Mouse (Mus musculus) large intestine, adult 2 months (tissue): Measurements from ENCODE around the gene Trp73. TPM values are rescaled to one million over a fixed set of nuclear protein-coding genes. Genes with fewer than 3 reads are reported as not detected.
A peak's percentile ranks its signal among the peaks of the same experiment; 100 is the strongest.

Source experiments
- DNase-seq: peaks from one replicate; pipeline ENCODE4 v3.0.0-alpha.2; 2012; ENCODE audit warnings: low read depth, low spot score
- WGBS: fragments of 180-500 bp; shearing (Covaris S2); methylation state at CpG from one replicate; pipeline ENCODE4 v1.1.7; 2018; 5-methylcytosine and 5-hydroxymethylcytosine counted together
- polyA plus RNA-seq: library from polyadenylated mRNA; depleted of rRNA; stranded (reverse); fragments of >200 nt; gene quantifications from 2 replicates; pipeline ENCODE4 v1.2.3, GENCODE M21; 2012; rRNA removed

The Trp73 gene
- polyA plus RNA-seq, 1 experiment: 0.07 TPM

DNA sequence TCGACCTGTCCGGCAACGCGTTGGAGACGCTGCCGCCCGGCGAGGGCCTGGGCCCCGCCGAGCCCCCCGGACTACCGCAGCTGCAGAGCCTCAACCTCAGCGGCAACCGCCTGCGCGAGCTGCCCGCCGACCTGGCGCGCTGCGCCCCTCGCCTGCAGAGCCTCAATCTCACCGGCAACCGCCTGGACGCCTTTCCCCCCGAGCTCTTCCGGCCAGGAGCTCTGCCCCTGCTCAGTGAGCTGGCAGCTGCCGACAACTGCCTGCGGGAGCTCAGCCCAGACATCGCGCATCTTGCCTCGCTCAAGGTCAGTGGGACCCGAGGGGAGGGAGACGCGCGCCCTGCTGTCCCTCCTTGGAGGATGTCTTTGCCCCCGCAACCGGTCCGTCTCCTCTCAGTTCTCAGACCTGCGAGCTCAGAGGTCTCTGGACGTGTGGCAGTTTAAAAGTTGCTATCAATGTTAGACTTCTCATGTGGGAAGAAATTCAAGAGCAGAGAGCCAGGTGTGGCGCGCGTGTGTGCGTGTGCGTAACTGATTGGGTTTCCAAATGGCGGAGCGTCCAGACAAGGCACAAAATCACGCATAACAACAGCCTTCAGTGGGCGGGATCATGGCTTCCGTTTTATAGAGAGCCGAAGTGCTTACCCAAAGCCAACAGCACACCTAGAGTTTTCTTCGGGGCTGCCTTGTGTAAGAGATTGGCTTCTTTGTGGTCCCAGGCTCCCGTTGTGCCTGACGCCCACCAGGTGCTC, 127.7 kb downstream of the Trp73 start:
- no peak for DNase-seq
- WGBS: under 1% methylated on average over 55 of the region's 55 CpGs

GRCm38 (mm10) chr4:154011646-154012089, 128.3 kb downstream of the Trp73 start, which contains the start of gene Lrrc47:
Gene Lrrc47 (plus strand): TSS chr4:154011731.
- peak; percentile 51 for DNase-seq
- under 1% methylated on average over 59 of the region's 59 CpGs for WGBS

- WGBS: 28% methylated on average over 13 of the region's 13 CpGs
- no peak for DNase-seq
Observed at GRCm38 (mm10) chr4:154010907-154011645, 128.9 kb downstream of the Trp73 start.

GRCm38 (mm10) chr4:154007759-154008158, 132.2 kb downstream of the Trp73 start:
- WGBS: 57% methylated on average over 4 of the region's 4 CpGs
- no peak for DNase-seq

DNA sequence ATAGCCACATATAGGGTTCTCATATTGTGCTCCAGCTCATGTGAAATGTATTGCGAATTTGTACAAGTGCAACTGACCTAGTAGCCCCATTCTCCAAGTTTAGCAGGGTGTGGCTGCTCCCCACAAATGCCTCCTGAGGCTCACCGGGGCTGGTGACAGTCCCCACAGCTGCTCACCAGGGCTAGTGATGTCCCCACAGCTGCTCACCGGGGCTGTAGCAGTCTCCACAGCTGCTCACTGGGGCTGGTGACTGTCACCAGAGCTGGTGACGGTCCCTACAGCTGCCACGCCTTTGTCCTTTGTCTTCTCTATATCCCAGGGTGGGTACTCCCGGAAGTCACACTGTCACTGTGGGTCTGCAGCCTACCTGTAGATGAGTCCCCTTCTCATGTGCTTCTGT, 133.7 kb downstream of the Trp73 start:
- no peak for DNase-seq
- 89% methylated on average over 6 of the region's 6 CpGs for WGBS

Other genes starting within 250 kb of the Trp73 start
- gene A430005L14Rik, start 183.0 kb downstream of the Trp73 start, polyA plus RNA-seq: 36.8 and 37.4 TPM in 2 replicates
- gene Dffb, start 165.1 kb downstream of the Trp73 start, polyA plus RNA-seq: 14.6 and 30.0 TPM in 2 replicates
- gene Cep104, start 165.0 kb downstream of the Trp73 start, polyA plus RNA-seq: 7.7 and 10.0 TPM in 2 replicates
- 35.8 and 40.4 TPM in 2 replicates for gene Lrrc47, start 128.5 kb downstream of the Trp73 start, polyA plus RNA-seq
- 13.5 and 15.6 TPM in 2 replicates for gene Smim1, start 114.0 kb downstream of the Trp73 start, polyA plus RNA-seq
- gene Ccdc27, start 97.5 kb downstream of the Trp73 start, polyA plus RNA-seq: not detected in 2 replicates
- 20.8 and 21.7 TPM in 2 replicates for gene Wrap73, start 2.2 kb upstream of the Trp73 start, polyA plus RNA-seq
- 87.7 and 92.5 TPM in 2 replicates for gene Tprgl, start 20.5 kb upstream of the Trp73 start, polyA plus RNA-seq
- 2.2 and 2.9 TPM in 2 replicates for gene Megf6, start 30.5 kb upstream of the Trp73 start, polyA plus RNA-seq
- 96.6 and 129 TPM in 2 replicates for gene Arhgef16, start 161.5 kb upstream of the Trp73 start, polyA plus RNA-seq
- gene B230104I21Rik, start 195.9 kb upstream of the Trp73 start, polyA plus RNA-seq: not detected in 2 replicates